Mouse (Mus musculus) regulatory T cell (primary cell): ENCODE data around the gene Ntf5.
"Not testable (repeated sequence)": the region's sequence is repeated elsewhere in the genome, so short reads cannot be mapped to it uniquely, and the experiment has no call there.

Source experiments
- in situ Hi-C: fragments of 300-600 bp; cut with MboI, MseI; formaldehyde crosslinking; loops from one replicate; pipeline ENCODE4 v1.15.1; 2025; ENCODE audit warnings: high pct_unique_total_duplicates

The Ntf5 gene

DNA sequence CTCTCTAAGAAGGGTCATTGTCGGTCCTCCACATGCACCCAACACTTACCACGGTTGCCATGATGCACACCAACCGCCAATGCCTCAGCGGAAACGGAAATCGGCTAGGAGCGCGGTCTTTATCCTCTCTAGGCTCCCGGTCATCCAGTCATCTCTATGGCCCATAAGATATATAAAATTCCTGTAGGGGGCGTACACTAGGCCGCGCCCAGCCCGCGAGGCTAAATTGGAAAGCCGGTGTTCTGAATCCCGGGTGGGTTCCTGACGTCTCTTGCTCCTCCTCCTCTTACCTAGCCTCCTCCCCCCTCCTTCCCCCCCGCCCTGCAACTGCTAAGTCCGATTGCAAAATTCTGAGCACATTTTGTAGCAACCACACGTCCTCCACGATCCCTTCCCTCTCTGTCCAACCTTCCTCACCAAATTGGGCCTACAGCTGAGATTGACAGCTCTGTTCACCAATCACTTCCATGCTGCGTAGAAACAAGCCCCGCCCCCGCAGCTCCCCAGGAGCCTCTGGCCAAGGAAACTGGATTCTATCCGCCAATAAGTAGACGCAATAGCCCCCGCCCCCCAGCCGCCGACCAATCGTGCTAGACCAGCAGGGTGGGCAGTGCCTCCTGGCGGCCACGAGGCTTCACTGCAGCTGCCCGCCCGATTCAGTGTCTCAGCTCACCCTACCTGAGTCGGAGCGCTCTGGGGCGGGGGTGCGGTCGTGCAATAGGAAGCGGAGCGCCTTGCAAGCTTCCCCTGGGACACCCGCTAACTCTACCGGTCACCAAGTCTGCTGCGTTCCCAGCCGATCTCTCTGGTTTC is 20.9 kb downstream of the Ntf5 start, which contains the start of gene Gys1:
Gene Gys1, plus strand, starts transcription at position 642 of the 813 bp plus-strand sequence.
- in situ Hi-C loops, result loop anchor here (10.0 kb wide), 1 partner anchor 380 kb away; the partner anchor contains the start of gene Cyth2

DNA sequence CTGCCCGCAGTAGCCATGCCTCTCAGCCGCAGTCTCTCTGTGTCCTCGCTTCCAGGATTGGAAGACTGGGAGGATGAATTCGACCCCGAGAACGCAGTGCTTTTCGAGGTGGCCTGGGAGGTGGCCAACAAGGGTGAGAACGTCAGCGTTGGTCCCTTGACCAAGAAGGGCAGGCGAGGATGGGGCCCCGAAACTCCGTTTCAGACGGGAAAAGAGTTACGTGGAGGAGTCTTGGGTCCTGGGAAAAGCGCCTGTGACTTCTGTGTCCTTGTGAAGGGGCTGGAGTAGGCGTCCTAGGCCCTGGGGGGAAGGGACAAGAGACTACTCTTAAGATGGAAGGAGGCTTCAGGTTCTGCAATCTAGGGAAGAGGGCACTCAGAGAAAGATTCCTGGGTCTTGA is 21.5 kb downstream of the Ntf5 start:
- in situ Hi-C loops, result loop anchor here (10.0 kb wide), 1 partner anchor 380 kb away; the partner anchor contains the start of gene Cyth2

GRCm38 (mm10) chr7:45436444-45436843 is 22.9 kb downstream of the Ntf5 start:
- in situ Hi-C loops, result loop anchor here (10.0 kb wide), 1 partner anchor 378 kb away; the partner anchor contains the start of gene Cyth2

GRCm38 (mm10) chr7:45437046-45437445 is 23.6 kb downstream of the Ntf5 start:
- in situ Hi-C loops, result loop anchor here (10.0 kb wide), 1 partner anchor 378 kb away; the partner anchor contains the start of gene Cyth2

GRCm38 (mm10) chr7:45437521-45438276 is 24.2 kb downstream of the Ntf5 start, which contains the start of gene Ruvbl2:
Gene Ruvbl2, minus strand, starts transcription at chr7:45438096.
- in situ Hi-C loops, result loop anchor here (10.0 kb wide), 1 partner anchor 377 kb away; the partner anchor contains the start of gene Cyth2

DNA sequence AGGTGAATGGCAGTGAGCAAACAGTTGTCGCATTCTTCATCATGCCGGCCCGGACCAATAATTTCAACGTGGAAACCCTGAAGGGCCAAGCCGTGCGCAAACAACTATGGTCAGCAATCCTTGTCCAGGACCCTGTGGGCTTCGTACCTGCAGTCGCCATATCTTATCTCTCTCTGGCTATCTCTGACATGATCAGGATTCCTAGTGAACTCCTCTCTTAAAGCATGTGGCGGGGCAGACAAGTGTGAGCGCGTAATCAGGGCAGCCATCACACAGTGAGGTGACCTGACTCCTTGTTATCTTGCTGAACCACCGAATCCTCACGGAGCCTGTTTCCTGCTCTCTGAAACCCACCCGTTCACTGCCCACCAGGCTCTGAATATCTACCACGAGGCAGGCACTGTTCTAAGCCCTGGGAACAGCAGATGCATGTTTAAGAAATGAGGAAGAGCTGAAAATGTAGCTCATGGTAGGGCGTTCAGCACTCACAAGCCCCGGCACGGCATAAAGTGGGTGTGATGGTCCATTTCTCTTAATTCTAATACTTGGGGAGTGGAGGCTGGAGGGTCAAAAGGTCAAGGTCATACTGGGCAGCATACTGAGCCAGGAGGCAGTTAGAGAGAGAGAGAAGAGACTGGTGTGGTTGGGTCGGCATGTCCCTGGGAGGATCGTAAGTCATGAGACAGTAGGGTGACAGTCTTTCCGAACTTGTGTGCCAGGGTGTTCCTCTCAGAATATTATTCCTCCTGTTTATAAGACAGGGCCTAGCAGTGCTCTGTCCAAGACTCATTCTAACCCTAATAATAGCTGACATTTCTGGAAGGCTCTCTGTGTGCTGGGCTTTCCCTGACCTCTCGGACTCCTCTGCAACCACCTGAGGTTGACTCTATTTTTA is 30.3 kb downstream of the Ntf5 start:
- in situ Hi-C loops, result no loop called here

GRCm38 (mm10) chr7:45446589-45446988 is 33.1 kb downstream of the Ntf5 start:
- in situ Hi-C loops, result no loop called here

DNA sequence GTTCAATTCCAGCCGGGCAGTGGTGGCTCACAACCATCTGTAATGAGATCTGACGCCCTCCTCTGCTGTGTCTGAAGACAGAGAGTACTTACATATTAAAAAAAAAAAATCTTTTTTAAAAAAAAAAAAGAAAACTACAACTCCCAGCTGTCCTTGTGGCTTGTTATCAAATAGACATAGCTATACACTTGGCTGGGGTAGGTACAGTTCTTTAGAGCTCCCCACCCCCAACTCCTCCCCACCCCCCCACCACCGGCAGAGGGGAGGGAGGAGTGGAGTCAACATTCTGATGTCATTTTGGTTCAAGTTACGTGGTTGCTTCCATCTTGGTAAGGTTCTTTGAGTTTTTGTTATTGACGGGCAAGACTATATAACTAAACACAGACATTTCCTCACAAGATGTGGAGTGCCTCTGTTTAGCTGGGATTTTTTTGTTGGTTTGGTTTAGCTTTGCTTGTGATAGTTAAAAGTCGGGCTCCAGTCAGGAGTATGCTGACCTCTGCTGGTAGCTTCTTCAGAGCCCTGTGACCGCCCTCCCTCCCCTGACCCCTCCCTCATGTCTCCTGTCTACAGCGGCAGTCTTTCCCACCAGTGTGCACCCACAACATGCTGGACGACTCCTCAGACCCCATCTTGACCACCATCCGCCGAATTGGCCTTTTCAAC is 34.0 kb downstream of the Ntf5 start:
- in situ Hi-C loops, result no loop called here

- in situ Hi-C loops, result no loop called here
These were observed 36.5 kb downstream of the Ntf5 start for GRCm38 (mm10) chr7:45449974-45450373.

- in situ Hi-C loops, result no loop called here
These were observed 38.0 kb downstream of the Ntf5 start for GRCm38 (mm10) chr7:45451344-45451982.

- in situ Hi-C loops, result no loop called here
These were observed 41.5 kb downstream of the Ntf5 start for GRCm38 (mm10) chr7:45454971-45455370.

DNA sequence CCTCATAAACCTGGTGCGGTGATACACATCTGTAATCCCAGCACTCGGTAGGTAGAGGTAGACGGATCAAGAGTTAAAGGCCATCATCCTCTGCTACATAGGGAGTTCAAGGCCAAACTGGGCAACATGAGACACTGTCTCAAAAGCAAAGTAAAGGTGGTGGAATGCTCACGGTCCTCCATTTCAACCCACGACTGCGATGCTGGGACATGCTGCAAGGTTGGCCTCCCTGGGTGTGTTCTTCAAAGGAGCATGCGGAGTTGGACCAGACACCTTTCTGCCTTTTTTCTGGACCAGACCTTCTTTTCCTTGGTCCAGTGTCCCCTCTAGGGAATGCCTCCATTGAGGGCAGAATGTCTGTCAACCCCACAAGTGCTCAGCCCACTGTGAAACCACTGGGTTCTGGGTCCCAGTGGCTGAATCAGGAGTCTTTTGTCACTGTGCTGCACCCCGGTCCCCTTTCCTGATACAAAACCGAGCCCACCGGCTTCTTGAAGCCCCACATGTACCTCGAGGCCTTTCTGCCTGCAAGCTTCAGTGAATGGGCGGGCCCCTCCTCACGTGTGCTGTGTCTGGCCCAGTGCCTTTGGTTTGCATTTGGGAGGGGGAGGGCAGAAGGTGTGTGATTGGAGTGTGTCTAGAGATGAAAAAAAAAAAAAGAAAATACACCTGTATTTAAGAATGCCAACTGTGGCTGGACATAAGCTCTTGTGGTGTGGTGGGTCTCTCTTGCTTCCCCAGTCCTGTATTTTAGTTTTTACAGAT is 42.6 kb downstream of the Ntf5 start:
- in situ Hi-C loops, result no loop called here

- in situ Hi-C loops, result no loop called here
These were observed 43.3 kb downstream of the Ntf5 start for GRCm38 (mm10) chr7:45456721-45457203.

GRCm38 (mm10) chr7:45457204-45458060 is 43.9 kb downstream of the Ntf5 start:
- in situ Hi-C loops, result no loop called here

GRCm38 (mm10) chr7:45458748-45459563 is 45.5 kb downstream of the Ntf5 start:
- in situ Hi-C loops, result no loop called here

DNA sequence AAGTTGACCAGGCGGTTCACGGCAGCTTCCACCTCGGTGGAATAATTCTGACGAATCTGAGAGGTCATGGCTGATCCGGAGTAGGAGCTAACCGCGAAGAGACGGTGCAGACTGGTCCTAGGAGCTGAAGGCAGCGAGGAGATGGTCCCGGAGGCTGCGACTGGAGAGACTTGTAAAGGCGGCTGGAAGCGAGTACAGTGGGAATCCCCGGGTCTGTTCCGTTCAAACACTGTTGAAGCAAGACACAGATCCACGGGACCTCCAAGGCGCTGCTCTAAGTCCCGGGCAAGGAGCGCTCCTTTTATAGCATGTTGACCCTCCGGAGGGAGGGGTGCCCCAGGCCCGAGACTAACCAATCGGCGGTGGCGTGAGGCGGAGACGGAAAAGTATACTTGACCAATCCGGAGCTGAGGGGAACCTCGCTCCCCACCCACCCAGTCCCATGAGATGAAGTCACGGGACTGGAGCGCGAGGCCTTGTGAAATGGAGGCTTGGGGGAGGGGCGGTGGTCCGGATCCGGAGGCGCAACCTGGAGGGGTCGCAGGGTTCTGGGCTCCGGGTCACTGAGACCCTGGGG is 46.2 kb downstream of the Ntf5 start, which contains the start of gene Ftl1:
Gene Ftl1, minus strand, starts transcription at position 321 of the 577 bp plus-strand sequence.
- in situ Hi-C loops, result not testable (repeated sequence)

- in situ Hi-C loops, result no loop called here
These were observed 46.9 kb downstream of the Ntf5 start for GRCm38 (mm10) chr7:45460377-45460776.
